Mouse (Mus musculus): ENCODE measurements around the gene Lrmda.
A peak's percentile ranks its signal among the peaks of the same experiment; 100 is the strongest.

Lrmda gene

DNA sequence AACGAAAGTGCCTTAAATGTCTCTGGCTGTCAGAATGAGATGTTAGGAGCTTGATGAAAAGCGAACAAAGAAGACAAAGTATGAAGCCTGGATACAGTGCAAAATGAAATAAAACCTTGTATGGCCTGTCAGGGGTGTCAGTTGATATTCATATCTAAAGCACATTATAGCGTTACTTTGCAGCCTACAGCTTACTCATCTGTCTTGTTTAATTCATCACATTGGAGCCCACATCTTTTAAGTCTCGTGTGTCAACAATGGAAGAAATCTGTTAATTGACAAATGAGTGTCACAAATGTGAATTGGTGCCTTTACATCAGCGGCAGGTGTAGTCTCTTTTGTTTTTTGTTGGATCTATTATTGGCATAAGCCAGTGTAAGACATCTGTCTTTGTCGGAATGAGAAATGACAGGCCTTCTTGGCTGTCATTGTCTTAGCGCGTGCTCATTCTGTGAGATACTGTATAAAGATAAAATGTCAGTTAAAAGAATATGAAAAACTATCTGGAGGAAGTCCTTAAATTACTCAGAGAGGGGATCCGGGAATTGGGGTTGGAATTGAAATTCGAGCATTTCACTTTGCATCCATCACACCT lies 26.8 kb downstream of the Lrmda start:
- no peak for DNase-seq

DNA sequence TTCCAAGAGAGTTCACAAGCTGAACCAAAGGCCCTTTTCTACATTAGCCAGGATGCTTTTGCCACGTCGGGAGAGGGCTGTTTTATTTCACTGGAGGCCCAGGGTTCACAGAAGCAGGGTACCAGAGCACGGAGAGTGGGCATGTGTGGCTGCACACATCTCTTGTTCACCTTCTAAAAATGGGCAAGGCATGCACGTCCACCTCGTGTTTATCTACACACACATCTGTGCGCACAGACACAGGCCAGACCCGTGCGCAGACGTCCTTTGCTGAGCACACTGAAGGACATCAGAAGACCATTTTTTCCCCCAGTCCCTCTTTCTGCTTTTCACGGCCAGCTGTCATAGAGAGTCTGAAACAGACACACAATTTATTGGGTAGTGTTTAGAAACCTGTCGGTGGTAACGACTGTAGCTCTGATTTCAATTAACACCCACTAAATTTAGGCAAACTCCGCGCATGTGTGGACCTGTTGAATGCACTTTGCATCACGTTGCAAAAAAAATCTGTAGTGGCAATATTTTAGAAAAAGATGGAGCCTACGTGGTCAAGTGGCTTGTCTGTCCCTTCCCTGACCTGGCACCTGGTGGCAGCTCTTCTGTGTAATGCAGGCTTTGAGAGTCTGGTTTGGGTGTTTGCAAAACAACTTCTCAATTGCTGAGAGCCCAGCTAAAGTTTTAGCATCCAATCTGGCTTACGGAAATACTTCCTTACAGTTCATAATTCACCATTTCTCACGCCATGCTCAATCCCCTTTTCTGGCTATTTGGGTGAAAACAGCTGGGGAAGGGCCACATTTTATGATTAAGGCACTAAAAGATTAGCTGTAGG lies 28.8 kb downstream of the Lrmda start:
- DNase-seq: no peak

DNA sequence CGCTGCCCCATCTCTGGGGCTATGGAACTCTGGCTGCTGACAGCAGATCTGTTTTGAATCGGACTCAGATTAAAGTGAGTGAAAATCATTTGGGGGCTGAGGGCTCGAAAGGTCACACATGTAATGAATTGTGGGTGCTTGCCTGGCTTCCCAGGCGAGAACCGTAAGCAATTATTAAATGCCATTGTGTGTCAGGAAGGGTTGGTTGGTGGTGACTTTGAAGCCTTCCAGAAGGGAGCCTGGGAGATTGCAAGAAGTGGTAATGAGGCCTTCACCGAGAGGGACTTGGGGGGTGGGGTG lies 29.3 kb downstream of the Lrmda start:
- no peak for DNase-seq

DNA sequence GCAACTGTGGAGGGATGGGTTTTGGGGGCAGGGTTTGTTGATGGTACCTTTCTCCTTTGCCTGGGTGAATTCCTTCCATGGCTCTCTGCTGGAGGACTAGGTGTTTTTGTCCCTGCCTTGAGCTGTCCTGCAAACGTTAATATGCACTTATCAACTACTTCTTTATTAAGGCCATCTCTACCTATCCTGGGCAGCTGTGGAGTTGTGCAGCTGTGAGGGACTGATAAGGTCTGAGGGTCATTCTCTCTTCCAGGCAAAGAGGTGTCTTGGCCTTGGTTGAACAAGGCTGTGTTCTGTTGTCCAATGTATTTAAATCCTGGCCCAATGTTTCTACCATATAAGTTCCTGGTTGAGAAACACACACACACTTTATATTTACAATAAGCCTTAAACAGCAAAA lies 29.8 kb downstream of the Lrmda start:
- DNase-seq: no peak

DNA sequence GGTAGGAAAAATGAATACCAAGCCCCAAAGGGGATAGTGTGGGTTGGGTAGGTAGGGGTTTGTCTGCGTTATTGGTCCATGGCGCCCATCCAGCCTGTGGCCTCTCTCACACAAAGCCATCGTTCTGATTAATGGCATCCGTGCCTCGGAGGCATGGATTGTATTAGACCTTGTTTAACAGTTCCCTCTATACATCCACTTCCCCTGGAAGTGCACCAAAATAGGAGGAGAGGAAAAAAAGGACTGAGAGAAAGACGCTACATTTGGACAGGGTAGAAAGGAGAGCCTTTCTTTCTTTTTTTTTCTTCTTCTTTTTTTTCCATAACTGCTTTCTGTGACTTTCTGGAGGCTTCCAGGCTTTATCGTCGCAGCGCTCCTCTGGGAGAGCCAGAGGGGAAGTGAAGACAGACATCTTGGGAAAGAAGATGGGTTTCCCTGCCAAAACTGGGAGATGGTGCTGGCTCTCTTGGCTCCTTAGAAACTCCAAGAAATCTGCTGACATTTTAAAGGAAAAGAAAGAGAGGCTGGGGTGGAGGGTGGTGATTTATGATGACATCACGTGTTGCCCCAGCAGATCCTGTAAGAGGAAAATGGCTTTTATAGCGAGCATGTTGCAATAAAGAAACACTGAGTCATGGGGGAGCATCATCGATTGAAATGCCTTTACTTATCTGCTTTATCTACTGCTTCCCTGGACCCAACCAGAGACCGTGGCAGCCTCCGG lies 32.6 kb downstream of the Lrmda start:
- peak; percentile 13 for DNase-seq

DNA sequence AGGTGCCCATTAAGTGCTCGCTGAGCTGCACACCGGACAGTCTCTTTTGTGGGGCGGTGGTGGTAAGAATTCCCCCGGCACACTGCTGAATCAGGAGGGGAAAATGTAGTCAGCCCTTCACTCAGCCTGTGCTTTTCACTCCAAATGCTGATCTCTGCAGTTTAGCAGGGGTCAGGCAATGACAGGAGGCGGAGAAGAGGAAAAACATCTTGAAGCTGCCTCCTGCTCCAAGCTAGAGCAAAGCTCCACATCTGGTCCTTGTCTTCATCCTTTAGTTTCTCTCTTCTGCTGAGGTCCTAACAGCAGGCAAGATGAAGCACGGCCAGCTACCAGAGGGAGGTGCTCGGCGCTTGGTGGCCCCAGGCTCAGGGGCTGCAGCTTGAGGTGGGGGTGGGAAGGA lies 36.1 kb downstream of the Lrmda start:
- peak; percentile 15 for DNase-seq

DNA sequence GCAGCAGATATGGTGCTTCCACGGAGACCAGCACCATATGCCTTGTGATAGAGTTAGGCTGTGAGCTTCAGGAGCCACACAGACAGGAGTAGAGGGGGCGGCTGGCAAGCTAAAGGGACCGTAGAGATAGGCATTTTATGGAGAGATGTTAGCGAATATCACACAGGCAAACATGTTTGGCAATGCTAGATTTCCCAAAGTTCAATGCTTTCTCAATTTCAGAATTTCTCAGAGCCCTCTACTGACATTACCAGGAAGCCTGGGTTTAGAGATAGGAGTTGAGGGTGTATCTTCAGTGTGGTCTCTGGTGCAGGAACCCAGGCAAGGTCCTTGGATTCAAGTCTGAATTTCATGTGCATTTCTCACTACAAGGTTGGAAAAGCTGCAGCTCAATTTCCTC lies 36.7 kb downstream of the Lrmda start:
- no peak for DNase-seq

DNA sequence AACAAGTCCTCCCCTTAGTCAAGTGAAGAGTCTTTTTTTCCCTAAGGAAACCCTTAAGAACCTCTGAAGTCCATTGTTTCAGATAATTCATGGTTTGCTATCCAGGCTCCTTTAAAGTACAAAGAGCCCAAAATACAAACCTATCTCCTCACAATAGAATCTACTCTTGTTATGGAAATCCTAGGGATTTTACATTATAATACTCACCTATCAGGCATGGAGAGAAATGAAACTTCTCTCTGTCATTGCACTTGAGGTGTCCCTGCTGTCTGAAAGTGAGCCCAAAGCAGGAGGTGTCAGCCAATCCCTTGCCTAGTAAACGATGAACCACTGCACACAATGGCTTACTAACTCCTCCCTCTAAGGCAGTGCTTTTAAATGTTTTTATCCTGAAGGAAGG lies 39.2 kb downstream of the Lrmda start:
- no peak for DNase-seq

DNA sequence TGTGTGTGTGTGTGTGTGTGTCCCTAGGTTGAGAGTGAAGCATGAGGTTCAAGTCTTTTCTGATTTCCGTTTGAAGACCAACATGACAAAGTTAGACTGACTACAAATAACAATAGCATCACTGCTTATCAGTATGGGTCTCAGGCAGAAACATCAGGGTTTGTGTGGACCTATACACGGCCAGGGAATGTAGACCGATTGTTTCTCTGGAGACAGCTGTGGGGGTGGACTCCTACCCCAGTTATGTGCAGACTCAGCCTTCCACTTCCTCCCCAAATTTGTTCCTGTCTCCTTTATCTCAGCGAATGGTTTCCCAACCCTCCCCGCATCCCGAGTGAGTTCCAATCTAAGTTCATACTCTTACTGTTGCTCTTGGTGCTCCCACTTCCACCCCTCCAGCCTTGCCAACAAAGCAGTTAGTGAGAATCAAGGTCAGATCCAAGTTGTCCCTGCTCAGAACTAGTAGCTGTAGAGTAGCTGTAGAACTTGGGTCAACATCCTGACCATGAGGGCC lies 39.9 kb downstream of the Lrmda start:
- DNase-seq: no peak

DNA sequence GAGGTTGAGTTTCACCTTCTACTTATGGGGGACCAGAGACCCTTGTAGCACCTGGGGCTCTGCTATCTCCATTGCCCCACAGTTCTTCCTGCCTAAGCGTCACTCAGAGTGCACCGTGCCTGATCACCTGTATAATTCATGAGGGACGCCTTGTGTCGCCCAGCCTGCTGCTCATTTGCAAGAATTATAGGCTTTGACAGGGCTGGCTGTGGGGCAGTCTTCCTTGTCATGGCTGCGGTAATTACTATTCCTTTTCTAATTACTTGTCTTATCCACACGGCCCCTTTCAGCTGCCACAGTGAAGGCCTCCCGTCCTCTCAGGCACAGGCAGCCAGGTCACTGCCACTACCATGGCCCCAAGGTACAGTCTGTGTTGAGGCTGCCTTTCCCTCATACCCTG lies 41.3 kb downstream of the Lrmda start:
- no peak for DNase-seq

DNA sequence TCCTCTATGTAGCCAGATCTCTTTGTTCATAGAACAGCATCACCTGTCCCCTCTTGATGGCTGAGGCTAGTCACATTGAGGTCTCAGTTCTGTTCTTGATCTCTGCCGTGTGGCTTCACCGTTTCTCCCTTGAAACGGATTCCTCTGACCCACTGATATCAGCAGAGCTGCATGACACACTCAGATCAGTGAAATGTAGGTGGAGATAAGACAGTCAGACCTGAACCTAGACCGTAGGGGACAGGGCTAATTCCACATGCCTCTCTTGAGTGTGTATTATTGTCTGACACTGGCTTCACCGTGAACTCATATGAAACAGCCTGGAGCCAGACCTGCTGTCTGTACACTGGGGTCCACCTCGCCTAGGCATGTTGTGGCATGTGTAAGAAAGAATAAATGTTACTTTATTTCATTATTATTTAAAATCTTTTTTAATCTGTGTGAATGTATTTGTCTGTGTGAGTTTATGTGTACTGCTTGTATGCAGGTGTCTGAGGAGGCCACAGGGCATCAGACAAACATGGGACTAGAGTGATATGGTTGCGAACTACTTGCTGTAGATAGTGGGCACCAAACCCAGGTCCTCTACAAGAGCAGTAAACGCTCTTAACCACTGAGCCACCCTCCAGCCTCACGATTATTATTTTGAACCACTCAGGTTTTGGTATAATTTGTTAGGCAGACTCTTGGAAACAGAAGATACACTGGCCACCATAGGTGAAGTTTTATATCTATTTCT lies 42.8 kb downstream of the Lrmda start:
- DNase-seq: no peak

DNA sequence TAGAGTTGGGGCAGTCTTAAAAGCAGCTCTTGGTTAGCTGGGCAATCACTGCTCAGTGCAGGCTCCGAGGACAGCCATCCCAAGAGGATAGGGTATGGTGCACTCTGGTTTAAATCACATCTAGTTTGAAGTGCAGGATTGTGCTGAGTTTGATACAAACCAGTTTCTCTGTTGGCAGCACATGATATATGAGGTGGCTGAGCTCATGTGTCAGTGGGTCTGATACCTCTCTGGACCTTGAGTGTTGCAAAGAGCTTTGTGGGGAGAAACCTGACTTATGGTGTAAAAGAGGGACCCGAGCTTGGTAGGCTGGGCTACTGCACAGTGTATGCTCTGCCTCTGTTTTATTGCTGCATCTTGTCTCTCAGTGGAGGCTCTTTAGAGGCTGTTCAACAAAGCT lies 49.7 kb downstream of the Lrmda start:
- DNase-seq: no peak

DNA sequence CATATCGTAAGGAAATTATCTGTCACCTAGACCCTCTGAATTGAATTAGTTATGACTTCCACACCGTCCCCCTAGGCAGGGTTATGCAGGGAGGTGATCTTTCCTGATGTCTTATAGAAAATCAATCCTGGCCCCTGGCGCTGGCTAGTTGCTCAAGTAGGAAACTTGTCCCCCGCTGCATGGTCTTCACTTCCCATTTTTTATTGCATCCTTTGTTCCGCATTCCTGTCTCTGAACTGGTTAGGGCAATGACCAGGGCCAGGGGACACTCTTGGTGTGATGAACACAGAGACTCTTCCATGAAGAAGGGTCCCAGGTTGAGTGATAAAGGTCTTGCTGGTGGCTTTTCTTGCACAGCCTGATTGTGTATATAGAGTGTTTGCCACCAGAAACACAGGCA lies 53.9 kb downstream of the Lrmda start:
- DNase-seq: no peak

DNA sequence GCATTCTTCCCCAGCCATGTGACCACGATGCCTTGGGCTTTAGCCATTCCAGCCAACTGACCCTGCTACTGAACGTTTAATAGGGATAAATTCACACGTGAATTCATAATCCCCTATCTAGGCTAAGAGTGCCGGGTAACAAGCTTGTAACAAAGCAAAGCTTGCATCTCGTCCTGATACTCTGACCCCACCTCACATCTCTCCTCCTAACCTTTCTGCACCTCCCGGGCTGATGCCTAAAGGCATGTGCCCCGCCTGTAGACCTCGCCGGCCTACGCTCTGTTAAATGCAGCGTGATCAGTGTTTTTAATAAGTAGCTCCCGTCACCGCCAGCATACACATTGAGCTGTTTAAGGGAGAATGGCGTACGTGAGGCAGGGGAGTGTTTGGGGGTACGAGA lies 54.7 kb downstream of the Lrmda start:
- DNase-seq: no peak

DNA sequence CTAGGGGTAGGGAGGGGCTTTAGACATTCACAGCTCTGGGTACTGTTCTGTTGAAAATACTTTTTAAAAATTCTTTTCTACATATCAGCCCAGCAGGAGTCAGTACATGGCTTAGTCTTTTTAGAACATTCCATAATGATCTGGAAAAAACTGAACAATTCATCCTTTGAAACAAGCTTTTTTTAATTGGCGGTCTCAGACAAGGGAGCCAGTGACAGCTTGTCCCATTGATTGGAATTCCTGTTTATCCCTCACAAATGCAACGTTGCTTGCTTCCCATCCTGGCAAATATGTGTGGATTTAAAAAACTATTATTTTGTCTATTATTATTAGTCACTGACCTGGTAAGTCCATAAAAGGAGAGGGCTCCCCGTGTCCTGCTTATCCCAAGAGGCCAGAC lies 64.4 kb downstream of the Lrmda start:
- no peak for DNase-seq

DNA sequence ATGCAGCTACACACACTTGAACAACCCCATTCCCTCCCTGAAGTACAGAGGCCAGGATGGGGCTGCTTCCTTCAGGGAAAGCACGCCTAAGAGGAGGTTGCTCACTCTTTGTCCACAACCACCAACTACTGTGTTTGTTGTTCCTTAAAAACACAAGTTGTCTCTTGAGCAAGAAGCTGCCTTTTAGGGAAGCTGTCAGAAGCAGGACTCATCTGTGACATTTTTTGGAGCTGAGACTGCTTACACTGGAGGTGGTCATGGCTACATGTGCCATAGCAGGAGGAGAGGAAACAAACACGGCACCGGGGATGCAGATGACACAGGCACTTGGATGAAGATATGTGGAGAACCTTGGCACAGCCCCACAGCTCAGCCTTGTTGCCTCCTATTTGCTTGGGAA lies 65.9 kb downstream of the Lrmda start:
- no peak for DNase-seq

DNA sequence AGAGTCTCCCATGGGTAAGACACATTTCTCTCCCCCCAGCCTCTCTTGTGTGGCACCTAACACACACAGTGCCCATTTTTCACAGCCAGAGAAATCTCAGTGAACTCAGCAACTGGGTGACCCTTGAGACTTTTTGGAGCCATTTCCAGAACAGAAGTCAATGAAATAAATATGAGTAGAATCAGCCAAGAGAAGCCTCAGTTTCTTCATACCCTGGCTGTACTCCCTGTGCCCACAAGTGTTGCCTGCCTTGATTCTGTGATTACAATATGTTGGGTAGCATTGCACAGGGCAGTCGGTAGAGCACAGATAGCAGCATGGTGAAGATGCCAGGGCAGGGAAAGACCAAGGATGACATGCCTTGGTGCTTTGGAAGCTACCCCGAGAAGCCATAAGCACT lies 69.1 kb downstream of the Lrmda start:
- DNase-seq: no peak

DNA sequence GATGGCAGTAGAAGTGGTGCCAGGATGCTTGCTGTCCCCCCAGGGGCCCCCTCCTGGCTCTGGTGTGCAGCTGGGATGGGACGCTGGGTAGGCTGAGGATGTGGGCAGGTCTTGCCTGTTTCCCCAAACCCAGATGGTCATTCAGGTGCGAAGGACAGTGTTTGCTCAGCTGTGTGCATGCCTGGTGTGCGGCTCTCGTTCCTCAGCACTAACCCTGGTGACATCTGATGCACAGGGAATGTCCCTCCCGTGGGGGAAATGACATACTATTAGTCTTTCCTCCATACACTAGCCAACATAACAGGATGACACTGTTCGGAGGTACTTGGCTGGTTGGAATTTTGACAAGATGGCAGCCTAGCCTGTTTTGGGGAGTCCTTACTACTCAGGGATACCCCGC lies 69.8 kb downstream of the Lrmda start:
- no peak for DNase-seq

DNA sequence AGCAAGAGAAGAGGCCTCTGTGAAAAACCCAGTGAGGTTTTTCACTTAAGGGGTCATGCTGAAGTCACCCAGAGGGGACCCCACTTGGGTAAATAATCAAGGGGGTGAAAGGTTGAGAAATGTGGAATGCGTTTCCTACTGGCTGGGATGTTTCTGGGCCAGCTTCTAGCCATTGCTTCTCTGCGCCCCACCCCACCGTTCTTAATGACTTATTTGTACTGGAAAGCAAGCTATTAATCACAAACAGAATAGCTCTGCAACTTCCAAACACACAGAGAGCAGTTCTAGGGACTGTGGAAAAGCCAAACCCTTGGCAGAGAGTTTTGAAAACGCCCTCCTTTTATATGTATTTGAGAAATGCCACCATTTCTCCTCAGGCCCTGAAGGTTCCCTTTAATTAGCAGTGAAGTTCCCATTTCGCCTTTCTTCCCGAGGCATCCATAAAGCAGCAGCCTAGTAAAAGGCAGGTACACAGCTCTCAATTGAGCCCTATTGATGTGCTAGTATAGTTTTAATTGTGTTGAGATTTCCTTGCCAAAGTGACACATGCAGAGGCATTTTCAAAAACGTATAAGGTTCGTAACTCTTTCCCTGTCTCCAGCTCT lies 70.5 kb downstream of the Lrmda start:
- peak; percentile 16 for DNase-seq

DNA sequence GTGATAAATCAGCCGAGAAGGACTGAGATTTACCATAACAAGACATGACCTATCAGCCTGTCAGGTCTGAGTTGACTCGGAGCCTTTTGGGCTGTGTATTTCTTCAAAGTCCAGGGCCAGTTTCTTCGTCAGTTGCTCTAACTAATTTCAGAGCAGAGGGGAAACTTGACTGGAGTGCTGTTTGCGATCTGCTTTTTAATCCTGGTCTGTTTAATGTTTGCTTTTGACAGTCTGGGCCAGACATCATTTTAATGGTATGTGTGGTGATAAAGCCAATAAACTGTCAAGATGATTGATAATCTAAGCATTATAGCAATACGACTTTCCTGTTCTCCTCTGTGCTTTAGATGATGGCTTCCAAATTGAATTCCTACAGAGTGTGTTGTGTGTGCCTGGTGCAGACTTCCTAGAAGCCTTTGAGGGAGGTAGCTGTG lies 71.3 kb downstream of the Lrmda start:
- DNase-seq: no peak

DNA sequence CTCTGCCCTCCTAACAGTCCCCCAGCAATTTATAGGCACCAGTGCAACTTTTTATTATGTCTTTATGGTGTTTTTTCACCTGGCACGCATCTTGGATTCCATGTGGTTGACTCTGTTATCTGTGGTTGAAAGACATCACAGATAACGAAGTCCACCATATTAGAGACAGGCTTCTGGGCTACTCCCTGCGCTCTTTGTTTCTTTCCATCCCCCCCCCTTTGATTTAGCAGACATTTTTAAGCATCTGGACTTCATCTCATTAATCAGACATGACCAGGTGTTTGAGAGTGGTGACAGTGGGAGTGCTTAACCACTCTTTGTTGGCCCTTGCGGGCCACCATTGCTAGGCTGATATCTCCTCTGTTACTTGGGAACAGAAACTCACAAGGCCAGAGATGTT lies 71.8 kb downstream of the Lrmda start:
- no peak for DNase-seq

DNA sequence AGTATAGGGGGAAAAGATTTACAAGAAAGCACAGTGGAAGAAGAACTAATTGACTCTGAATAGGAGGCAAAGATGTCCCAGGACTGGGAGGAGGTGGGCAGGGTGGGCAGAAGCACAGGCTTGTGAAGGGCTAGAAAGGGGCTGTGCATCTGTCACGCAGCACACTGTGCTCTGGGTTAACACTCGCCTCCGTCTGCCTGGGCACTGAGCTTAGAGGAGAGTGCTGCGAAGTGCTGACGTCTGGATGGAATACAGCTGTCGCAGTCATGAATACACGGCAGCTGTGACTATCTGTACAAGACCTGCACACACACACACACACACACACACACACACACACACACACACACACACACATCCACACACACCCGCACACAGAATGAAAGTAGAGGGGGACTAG lies 73.6 kb downstream of the Lrmda start:
- no peak for DNase-seq
